Mouse (Mus musculus) cerebellum, adult 2 months (tissue): Measurements from ENCODE around the gene Ptdss2.

ENCODE experiments used
- CTCF ChIP-seq: fragments of 200-500 bp; IDR thresholded peaks from 2 replicates; pipeline ENCODE4 v1.5.1; 2011; ENCODE audit warnings: low read depth, mild to moderate bottlenecking, control low read depth, low read length, moderate library complexity, borderline replicate concordance; ENCODE audit not compliant: insufficient read depth
- POLR2A ChIP-seq: fragments of 200-500 bp; IDR thresholded peaks from 2 replicates; pipeline ENCODE4 v1.6.1; 2011; ENCODE audit warnings: low read length, control low read depth, borderline replicate concordance; ENCODE audit not compliant: insufficient read depth

DNA sequence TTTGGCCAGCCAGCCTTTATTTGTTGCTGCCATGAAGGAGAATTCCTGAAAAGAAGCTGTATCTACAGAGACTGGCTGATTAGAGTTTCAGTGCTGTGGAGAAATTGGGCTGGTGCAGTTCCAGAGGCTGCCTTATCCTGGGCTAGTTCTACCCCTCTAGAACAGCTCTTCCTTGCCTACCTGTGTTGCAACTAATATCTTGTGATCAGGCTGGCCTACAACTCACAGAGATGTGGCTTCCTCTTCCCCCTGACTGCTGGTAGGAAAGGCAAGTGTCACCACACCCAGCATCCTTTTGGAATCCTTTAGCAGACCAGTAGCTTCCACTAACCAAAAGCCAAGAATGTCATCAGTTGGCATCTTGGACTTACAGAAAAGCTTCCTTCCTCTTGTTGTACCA is 47.7 kb downstream of the Ptdss2 start:
- TF ChIP-seq POLR2A: no peak
- TF ChIP-seq CTCF: no peak
